Mouse (Mus musculus): ENCODE data around the gene Efcab6.

DNA sequence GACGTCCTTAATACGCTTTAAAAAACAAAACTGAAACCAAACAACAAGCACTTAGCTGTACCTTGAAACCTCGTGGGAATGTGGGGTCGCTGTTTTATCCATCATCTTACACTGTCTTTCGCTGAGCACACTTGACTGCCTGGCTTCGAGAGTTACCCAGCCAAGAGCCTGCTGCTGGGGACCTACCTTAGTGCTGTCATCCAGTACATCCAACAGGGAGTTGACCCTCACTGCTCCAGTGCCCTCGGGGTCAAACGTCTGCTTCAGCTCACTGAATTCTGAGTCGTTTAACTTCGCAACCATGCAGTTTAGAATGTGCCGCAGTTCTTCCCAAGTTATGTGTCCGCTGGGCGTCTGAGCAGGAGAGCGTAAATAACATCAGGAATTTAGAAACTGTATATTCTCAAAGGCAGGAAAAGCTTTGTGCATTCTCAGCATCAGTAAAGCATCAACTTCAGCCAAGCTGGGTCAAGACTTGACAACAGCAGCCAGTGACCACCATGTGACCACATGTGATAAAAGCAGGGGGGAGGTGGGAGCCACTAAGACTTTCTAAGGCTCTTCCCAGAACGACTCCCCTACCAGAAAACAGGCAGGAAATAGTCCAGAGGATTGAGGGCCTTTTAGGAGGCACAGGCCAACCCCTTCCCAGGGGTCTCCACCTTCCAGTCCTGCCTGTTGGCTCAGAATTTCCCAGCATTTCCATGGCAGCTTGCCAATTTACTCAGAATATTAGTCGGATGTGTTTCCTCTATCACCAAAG, 115.3 kb downstream of the Efcab6 start:
- TF ChIP-seq CTCF (IDR thresholded peaks at IDR 0.05; ENCODE audit: insufficient read depth, low read length) (no peak), POLR2A (IDR thresholded peaks at IDR 0.05; ENCODE audit: borderline replicate concordance, extremely low read depth, low read depth, low read length) (no peak)
